Comparison of ENCODE assay signal across 13 mouse cellular contexts in genomic region chr2:126563411-126564105, GRCm38 (mm10). TPM values are rescaled to one million over a fixed set of nuclear protein-coding genes. Genes with fewer than 3 reads are reported as not detected.
DNase-seq lines count a peak whose midpoint lies in the region; ATAC-seq and TF ChIP-seq lines count a peak whose summit lies in the region.
"Had no signal": no experiment of that assay in that cellular context is flagged by ENCODE, and none has a peak within 500 bp of the region (broad histone marks: within the 10 kb centered on the region; RNA-seq: fewer than 3 reads in every experiment).

No protein-coding gene starts in this region.

- H3K4me1 ChIP-seq in forebrain, embryonic 14.5 days (ENCODE audit: control insufficient read depth, insufficient read depth, low read length): peaks cover 7% of the 10 kb centered on the region; the same call in 1 of the 2 replicates
- H3K4me1 ChIP-seq in forebrain, embryonic 11.5 days (replicated peaks; ENCODE audit: control insufficient read depth, insufficient read depth, low read length): no peaks in the 10 kb centered on the region
- H3K4me1 ChIP-seq in heart, postnatal 0 days (ENCODE audit: control insufficient read depth, insufficient read depth): peaks cover 14% of the 10 kb centered on the region
- H3K4me1 ChIP-seq in small intestine, adult 2 months (ENCODE audit: control insufficient read depth, insufficient read depth, insufficient read length, low read length): peaks cover 13% of the 10 kb centered on the region; the same call in 1 of the 2 replicates
- H3K4me1 ChIP-seq: megakaryocyte, embryonic 14.5 days had no signal

- TF ChIP-seq EP300 in heart, postnatal 0 days (IDR thresholded peaks at IDR 0.05; ENCODE audit: low read depth): peak; percentile 49; the same call in 1 of the 2 replicates

- H3K36me3 ChIP-seq in forebrain, embryonic 14.5 days (ENCODE audit: control insufficient read depth, insufficient read depth, low read length): no peaks in the 10 kb centered on the region
- H3K36me3 ChIP-seq in forebrain, embryonic 11.5 days (ENCODE audit: control insufficient read depth, insufficient read depth, low read length): no peaks in the 10 kb centered on the region
- H3K36me3 ChIP-seq in heart, postnatal 0 days (replicated peaks; ENCODE audit: control insufficient read depth, insufficient read depth, low read length): no peaks in the 10 kb centered on the region
- peaks cover 10% of the 10 kb centered on the region for H3K36me3 ChIP-seq in small intestine, adult 2 months (ENCODE audit: control insufficient read depth, insufficient read depth, low read length)

- H3K9ac ChIP-seq in forebrain, embryonic 14.5 days (ENCODE audit: low read length): no peak overlapping the region
- H3K9ac ChIP-seq in forebrain, embryonic 11.5 days (ENCODE audit: low read length): no peak overlapping the region
- no peak overlapping the region for H3K9ac ChIP-seq in heart, postnatal 0 days (replicated peaks; ENCODE audit: low read depth, low read length)

- no peak overlapping the region for H3K4me3 ChIP-seq in forebrain, embryonic 14.5 days (ENCODE audit: low read depth, low read length)
- no peak overlapping the region for H3K4me3 ChIP-seq in forebrain, embryonic 11.5 days (ENCODE audit: low read depth, low read length)
- no peak overlapping the region for H3K4me3 ChIP-seq in heart, postnatal 0 days (ENCODE audit: low read depth, low read length)
- no peak overlapping the region for H3K4me3 ChIP-seq in small intestine, adult 2 months (ENCODE audit: low read depth, low read length)
- H3K4me3 ChIP-seq: megakaryocyte, embryonic 14.5 days had no signal

- 56% methylated on average over 17 of the region's 17 CpGs for WGBS in forebrain, embryonic 14.5 days
- 85% methylated on average over 17 of the region's 17 CpGs for WGBS in forebrain, embryonic 11.5 days
- 27% methylated on average over 17 of the region's 17 CpGs for WGBS in heart, postnatal 0 days
- WGBS in small intestine, adult 2 months: 23% methylated on average over 17 of the region's 17 CpGs

- TF ChIP-seq POLR2A in small intestine, adult 2 months (IDR thresholded peaks at IDR 0.05; ENCODE audit: low read depth, low read length): no peak

- TF ChIP-seq CTCF in heart, postnatal 0 days (IDR thresholded peaks at IDR 0.05; ENCODE audit: low read depth): no peak
- no peak for TF ChIP-seq CTCF in small intestine, adult 2 months (IDR thresholded peaks at IDR 0.05; ENCODE audit: extremely low read depth, insufficient read length, insufficient replicate concordance, low read depth, low read length)

- H3K4me2 ChIP-seq in forebrain, embryonic 14.5 days (ENCODE audit: low read length): no peak overlapping the region
- no peak overlapping the region for H3K4me2 ChIP-seq in forebrain, embryonic 11.5 days (ENCODE audit: low read depth, low read length, severe bottlenecking)
- peak overlapping the region; percentile 5; the same call in 1 of the 2 replicates for H3K4me2 ChIP-seq in heart, postnatal 0 days (ENCODE audit: low read depth, low read length)

- H3K27me3 ChIP-seq in forebrain, embryonic 14.5 days (replicated peaks; ENCODE audit: control insufficient read depth, insufficient read depth, low read length): no peaks in the 10 kb centered on the region
- no peaks in the 10 kb centered on the region for H3K27me3 ChIP-seq in forebrain, embryonic 11.5 days (ENCODE audit: control insufficient read depth, insufficient read depth, low read length)
- H3K27me3 ChIP-seq in heart, postnatal 0 days (ENCODE audit: control insufficient read depth, insufficient read depth, low read length): no peaks in the 10 kb centered on the region
- H3K27me3 ChIP-seq in small intestine, adult 2 months (ENCODE audit: control insufficient read depth, insufficient read depth, low read length): no peaks in the 10 kb centered on the region

- no peak overlapping the region for H3K27ac ChIP-seq in forebrain, embryonic 14.5 days (ENCODE audit: low read depth, low read length)
- no peak overlapping the region for H3K27ac ChIP-seq in forebrain, embryonic 11.5 days (ENCODE audit: low read depth, low read length)
- H3K27ac ChIP-seq in heart, postnatal 0 days (ENCODE audit: low read depth): peak overlapping the region; percentile 65
- H3K27ac ChIP-seq in small intestine, adult 2 months (ENCODE audit: insufficient read depth, low read depth, low read length): peak overlapping the region; percentile 50

- DNase-seq in forebrain, embryonic 14.5 days (ENCODE audit: low spot score): peak; percentile 85
- DNase-seq in forebrain, embryonic 11.5 days (ENCODE audit: low spot score): no peak
- DNase-seq in ovary, adult 18-20 months (ENCODE audit: low spot score): peak; percentile 13
- no peak for DNase-seq in ovary, postnatal 14 days (ENCODE audit: low spot score)
- DNase-seq in heart, postnatal 0 days (ENCODE audit: low spot score): peak; percentile 79
- no peak for DNase-seq in frontal cortex, postnatal 14 days (ENCODE audit: low spot score in 2 of 2)
- DNase-seq: right cerebral cortex, adult 18-20 months; thymus, postnatal 4 days had no signal

- ATAC-seq in forebrain, embryonic 14.5 days: peak; percentile 79; the same call in 1 of the 2 replicates
- no peak for ATAC-seq in forebrain, embryonic 11.5 days (replicated peaks; ENCODE audit: low FRiP score)
- peak; percentile 94 for ATAC-seq in heart, postnatal 0 days (ENCODE audit: insufficient read depth, low read depth)
- ATAC-seq in cerebellum, adult (ENCODE audit: insufficient number of reproducible peaks, low FRiP score, low TSS enrichment): no peak
- ATAC-seq: CD4-positive, CD25-positive, alpha-beta regulatory T cell, adult 4 months; intestine, embryonic 16.5 days had no signal

- H3K9me3 ChIP-seq in forebrain, embryonic 14.5 days (replicated peaks; ENCODE audit: control insufficient read depth, low read length): no peaks in the 10 kb centered on the region
- H3K9me3 ChIP-seq in forebrain, embryonic 11.5 days (ENCODE audit: control insufficient read depth, low read length): no peaks in the 10 kb centered on the region
- no peaks in the 10 kb centered on the region for H3K9me3 ChIP-seq in heart, postnatal 0 days (replicated peaks; ENCODE audit: control insufficient read depth, low read length)
- H3K9me3 ChIP-seq: megakaryocyte, embryonic 14.5 days had no signal

RNA-seq across cellular contexts. Expression of gene Slc27a2, which starts 11.4 kb away (rescaled TPM):
- 3.7 and 5.3 TPM in 2 replicates for polyA plus RNA-seq in forebrain, embryonic 14.5 days (2014; fragmentation: Nextera tagmentation; extraction: Ambion mirVana)
- polyA plus RNA-seq in forebrain, embryonic 11.5 days (2014; fragmentation: Nextera tagmentation; extraction: Ambion mirVana): 4.5 and 4.8 TPM in 2 replicates
- not detected in 2 replicates for total RNA-seq in heart, postnatal 0 days (2014; rRNA removed; ENCODE audit: low replicate concordance)
- 0.14 and 0.34 TPM in 2 replicates for polyA plus RNA-seq in heart, postnatal 0 days (2015; fragmentation: Nextera tagmentation; extraction: Ambion mirVana)
- 72.1 and 80.3 TPM in 2 replicates for polyA plus RNA-seq in small intestine, adult 2 months (2012; rRNA removed)
- polyA plus RNA-seq: CD4-positive, CD25-positive, alpha-beta regulatory T cell, adult 4 months had no signal

RNA-seq across cellular contexts. Expression of gene Hdc, which starts 55.5 kb away (rescaled TPM):
- polyA plus RNA-seq in forebrain, embryonic 14.5 days (2014; fragmentation: Nextera tagmentation; extraction: Ambion mirVana): 1.1 and 1.6 TPM in 2 replicates
- 0.72 and 0.75 TPM in 2 replicates for polyA plus RNA-seq in forebrain, embryonic 11.5 days (2014; fragmentation: Nextera tagmentation; extraction: Ambion mirVana)
- 11.2 and 14.0 TPM in 2 replicates for total RNA-seq in heart, postnatal 0 days (2014; rRNA removed; ENCODE audit: low replicate concordance)
- polyA plus RNA-seq in heart, postnatal 0 days (2015; fragmentation: Nextera tagmentation; extraction: Ambion mirVana): 7.2 and 8.4 TPM in 2 replicates
- 1.0 and 1.2 TPM in 2 replicates for polyA plus RNA-seq in small intestine, adult 2 months (2012; rRNA removed)

Comparison
In these comparisons a context has a peak if more than half of its experiments do, and no peak if none do; other contexts are left out.
1. ATAC-seq: peak in forebrain, embryonic 14.5 days (single experiment) and heart, postnatal 0 days (single experiment); none in forebrain, embryonic 11.5 days (single experiment) and cerebellum, adult (single experiment).
2. DNase-seq: peak in forebrain, embryonic 14.5 days (single experiment), ovary, adult 18-20 months (single experiment) and heart, postnatal 0 days (single experiment); none in forebrain, embryonic 11.5 days (single experiment), ovary, postnatal 14 days (single experiment) and frontal cortex, postnatal 14 days (0 of 2).
3. H3K27ac ChIP-seq: peak in heart, postnatal 0 days (single experiment) and small intestine, adult 2 months (single experiment); none in forebrain, embryonic 14.5 days (single experiment) and forebrain, embryonic 11.5 days (single experiment).
4. RNA of gene Slc27a2, which starts 11.4 kb away (polyA plus RNA-seq): 72.1 to 80.3 TPM in small intestine, adult 2 months; 4.5 to 4.8 TPM in forebrain, embryonic 11.5 days, 3.7 to 5.3 TPM in forebrain, embryonic 14.5 days and 0.14 to 0.34 TPM in heart, postnatal 0 days; every median in the first group is over 10 times any median in the second.